Mouse (Mus musculus) neutrophil, adult 5-6 weeks (primary cell): Measurements from ENCODE around the gene Pld5. TPM values are rescaled to one million over a fixed set of nuclear protein-coding genes. Genes with fewer than 3 reads are reported as not detected.

Experiments used
- ATAC-seq: fragments of 151-379, 151-347 bp; 2 replicates; pipeline ENCODE4 v1.8.0; 2017; ENCODE audit warnings: mild to moderate bottlenecking, moderate TSS enrichment; ENCODE audit not compliant: insufficient number of reproducible peaks, poor library complexity, low FRiP score, severe bottlenecking; ENCODE audit errors: extremely low read depth
- total RNA-seq: library from RNA; stranded (forward); fragments of 200-1000 nt; gene quantifications from 2 replicates; pipeline ENCODE4 v1.2.3, GENCODE M21; 2017

The Pld5 gene
- total RNA-seq = not detected in 2 replicates

GRCm38 (mm10) chr1:176274667-176275610 lies at the start of gene Pld5:
Gene Pld5, minus strand, starts transcription at chr1:176275312.
- ATAC-seq = no peak

DNA sequence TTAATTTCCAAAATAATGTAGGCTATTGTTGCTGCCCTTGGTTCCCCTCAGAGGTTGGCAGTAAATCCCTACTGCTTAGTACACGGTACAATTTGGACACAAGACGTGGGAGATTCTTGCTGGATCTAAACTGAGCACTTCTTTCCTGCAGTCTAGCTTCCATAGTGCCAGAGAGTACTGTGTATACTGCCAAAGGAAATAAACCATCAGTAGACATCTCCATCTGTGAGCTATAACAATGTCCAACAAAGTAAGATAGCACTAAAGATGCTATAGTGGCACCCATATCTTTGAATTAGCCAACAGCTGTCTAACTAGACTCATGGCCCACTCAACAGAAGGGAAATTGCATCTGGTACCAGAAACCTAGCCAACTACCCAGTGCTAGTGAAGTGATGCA lies 40.0 kb upstream of the Pld5 start:
- ATAC-seq = no peak

GRCm38 (mm10) chr1:176310174-176310573 lies 35.1 kb upstream of the Pld5 start:
- ATAC-seq = no peak

GRCm38 (mm10) chr1:176289396-176289795 lies 14.3 kb upstream of the Pld5 start:
- no peak for ATAC-seq

- ATAC-seq = no peak
Measured at GRCm38 (mm10) chr1:176275611-176275980, 484 bp upstream of the Pld5 start.

DNA sequence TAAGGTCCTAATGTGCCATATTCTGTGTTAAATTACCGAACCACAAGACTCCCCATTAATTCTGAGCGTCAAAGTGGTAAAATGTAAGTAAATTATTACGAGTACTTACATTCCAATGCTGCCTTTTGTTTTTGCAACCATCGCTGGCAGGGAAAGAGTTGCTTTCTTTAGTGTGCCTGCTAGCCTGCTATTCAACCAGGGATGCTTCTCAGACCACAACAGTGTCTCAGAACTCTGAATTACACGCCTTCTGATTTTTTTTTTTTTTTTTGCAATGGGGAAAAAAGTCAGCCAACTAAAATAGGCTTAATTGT lies 26.4 kb downstream of the Pld5 start:
- ATAC-seq = no peak

DNA sequence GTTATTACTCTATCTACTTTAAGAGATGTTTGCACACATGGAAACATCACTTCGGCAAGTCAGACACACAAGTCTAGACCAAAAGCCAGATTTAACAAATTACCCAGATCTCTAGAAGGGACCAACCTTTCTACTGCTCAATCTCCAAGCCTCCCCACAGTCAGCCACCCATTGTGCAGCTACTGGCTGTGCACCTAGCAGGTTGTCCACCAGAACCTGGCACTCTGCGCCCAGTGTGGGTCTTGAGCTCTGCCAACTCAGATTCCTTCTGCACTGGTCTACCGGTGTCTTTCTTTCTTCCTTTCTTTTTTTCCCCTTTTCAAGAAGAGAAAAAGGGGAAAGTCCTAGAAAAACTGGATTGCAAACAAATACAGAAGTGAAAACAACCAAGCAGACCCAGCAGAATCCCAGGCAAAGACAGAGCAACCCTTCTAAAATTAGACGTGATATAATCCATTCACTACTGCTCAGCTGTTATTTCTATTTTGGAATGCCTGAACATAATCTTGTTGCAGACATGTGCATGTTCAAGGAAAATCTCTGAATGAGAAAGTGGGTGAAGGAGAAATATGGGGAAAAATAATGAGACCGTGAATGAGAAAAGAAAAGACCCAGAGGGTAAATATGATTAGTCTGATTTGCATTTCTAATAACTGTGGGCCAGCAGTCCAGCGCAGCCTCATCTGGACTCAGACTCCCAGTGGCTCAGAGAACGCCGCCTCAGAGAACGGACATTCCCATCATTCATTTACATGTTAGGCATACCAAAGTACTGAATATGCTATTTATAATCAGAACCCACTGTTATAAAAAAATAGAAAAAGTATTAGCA lies 27.0 kb downstream of the Pld5 start:
- ATAC-seq = no peak

- no peak for ATAC-seq
Measured at GRCm38 (mm10) chr1:176239199-176239598, 35.9 kb downstream of the Pld5 start.

DNA sequence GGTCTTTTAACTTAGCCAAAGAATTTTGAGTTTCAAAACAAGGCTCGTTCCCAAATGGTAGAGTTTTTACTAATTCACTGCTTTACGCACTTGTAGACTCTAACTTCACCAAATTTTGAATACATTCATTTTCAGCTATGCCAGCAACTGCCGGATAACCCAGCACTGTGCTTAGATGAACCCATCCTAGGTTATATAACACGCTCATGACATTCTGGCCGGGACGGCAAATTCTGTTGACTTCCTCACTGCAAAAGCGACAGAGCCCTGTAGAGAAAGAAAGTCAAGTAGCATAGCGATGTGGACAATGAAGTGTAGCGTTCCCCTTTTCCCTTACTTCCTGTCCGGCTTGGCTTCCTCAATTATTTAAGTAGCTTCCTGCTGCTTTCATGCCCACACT lies 51.3 kb downstream of the Pld5 start:
- no peak for ATAC-seq

GRCm38 (mm10) chr1:176223196-176223595 lies 51.9 kb downstream of the Pld5 start:
- ATAC-seq = no peak

DNA sequence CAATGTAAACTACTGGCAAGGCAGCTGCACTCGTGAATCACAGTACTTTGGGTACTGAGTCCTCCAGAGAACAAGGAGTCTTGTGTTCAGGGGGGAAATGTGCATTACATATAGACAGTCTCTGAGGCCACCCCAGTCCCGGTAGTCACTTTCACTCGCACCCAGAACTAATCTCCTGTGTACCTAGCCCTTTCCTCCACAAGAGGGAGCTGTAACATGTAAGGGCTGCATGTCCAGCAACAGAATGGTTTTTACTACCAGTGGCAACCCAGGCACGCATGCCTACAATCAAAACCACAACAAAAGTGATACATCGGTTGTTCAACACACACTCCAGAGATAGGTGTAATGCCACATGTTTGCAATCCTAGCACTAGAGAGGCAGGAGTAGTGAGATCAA lies 56.9 kb downstream of the Pld5 start:
- no peak for ATAC-seq

- no peak for ATAC-seq
Measured at GRCm38 (mm10) chr1:176213645-176214221, 61.4 kb downstream of the Pld5 start.

GRCm38 (mm10) chr1:176212922-176213644 lies 62.0 kb downstream of the Pld5 start:
- ATAC-seq = no peak

DNA sequence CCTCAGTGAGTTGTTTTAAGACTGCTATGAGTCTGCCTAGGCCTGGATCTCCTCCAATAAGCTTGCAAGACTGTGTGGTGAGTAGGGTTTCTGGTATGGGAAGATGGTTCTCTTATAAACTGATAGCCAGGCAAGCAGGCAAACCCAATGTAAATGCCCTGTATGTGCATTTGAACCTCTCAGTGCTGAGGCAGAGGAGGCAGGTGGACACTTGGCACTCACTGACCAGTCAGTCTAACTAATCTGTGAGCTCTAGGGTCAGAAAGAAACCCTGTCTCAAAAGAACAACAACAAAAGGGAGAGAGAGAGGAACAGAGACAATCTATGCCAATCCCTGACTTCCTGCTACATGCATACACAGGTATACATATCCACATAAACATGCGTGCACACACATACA lies 64.3 kb downstream of the Pld5 start:
- ATAC-seq = no peak

GRCm38 (mm10) chr1:176208014-176208413 lies 67.1 kb downstream of the Pld5 start:
- ATAC-seq = no peak

DNA sequence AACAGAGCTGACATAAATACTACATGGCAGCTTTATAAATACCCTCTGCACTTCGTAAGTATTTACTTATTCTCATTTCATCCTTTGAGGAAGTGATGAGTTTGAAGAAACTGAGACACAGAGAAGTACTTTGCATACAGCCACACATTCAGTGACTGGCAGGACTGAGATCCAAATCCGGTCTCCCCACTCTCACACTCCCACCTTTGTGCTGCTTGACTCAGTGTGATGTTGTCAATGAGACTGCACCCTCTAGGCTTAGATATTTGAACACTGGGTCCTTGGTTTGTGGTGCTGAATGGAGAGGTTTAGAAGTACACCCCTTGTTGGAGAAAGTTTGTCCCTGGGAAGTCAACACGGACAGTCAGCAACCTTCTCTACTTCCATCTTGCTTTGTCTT lies 72.8 kb downstream of the Pld5 start:
- ATAC-seq = no peak

GRCm38 (mm10) chr1:176197036-176197766 lies 77.9 kb downstream of the Pld5 start:
- ATAC-seq = no peak

GRCm38 (mm10) chr1:176196341-176196740 lies 78.8 kb downstream of the Pld5 start:
- no peak for ATAC-seq

DNA sequence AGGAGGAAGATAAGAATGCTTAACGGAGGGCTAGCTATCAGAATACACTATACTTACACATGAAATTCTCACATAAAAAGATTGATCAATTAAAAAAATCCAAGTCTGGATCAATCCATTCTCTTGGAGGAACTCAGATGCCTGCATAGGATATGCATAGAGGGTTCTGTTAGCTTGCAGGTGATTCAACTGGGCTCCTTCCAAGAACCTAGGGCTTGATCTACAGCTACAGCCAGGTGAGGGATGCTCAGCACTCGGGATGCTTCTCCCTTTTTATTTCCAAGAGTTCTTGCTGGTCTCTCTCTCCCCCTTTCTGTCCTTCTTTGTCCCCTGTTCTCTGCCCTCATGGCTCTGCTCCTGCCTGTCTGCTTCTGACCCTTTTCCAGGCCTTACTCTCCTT lies 80.4 kb downstream of the Pld5 start:
- no peak for ATAC-seq
